Comparison of ENCODE assay signal across 18 mouse cellular contexts in the genomic region with DNA sequence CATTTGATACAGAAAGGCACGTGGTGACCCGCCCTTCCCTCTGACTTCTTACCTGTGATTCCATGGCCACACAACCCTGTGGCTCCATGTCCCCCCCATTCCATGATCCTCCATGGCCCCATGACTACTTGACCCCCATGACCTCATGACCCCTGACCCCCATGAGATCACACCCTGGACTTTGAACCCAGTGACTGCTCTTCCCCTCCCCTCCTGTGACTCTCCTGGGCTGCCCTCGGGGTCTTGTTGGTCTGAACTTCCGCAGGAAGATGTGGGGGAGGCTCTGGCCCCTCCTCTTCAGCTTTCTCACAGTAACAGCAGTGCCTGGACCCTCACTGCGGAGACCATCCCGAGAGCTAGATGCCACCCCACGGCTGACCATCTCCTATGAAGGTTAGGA. TPM values are rescaled to one million over a fixed set of nuclear protein-coding genes. Genes with fewer than 3 reads are reported as not detected.
DNase-seq lines count a peak whose midpoint lies in the region; ATAC-seq and TF ChIP-seq lines count a peak whose summit lies in the region.
"Had no signal": no experiment of that assay in that cellular context is flagged by ENCODE, and none has a peak within 500 bp of the region (broad histone marks: within the 10 kb centered on the region; RNA-seq: fewer than 3 reads in every experiment).

No protein-coding gene starts in this region.

- H3K9me3 ChIP-seq in heart, embryonic 10.5 days, result no peaks in the 10 kb centered on the region
- no peaks in the 10 kb centered on the region for H3K9me3 ChIP-seq in liver, embryonic 12.5 days (replicated peaks)
- H3K9me3 ChIP-seq: embryonic facial prominence, embryonic 12.5 days; heart, embryonic 13.5 days; stomach, embryonic 15.5 days had no signal

- H3K36me3 ChIP-seq in heart, embryonic 10.5 days, result 0 out of 2 replicates have a peak, but pooled peaks cover 5% of the 10 kb centered on the region
- H3K36me3 ChIP-seq in liver, adult 2 months (ENCODE audit: control insufficient read depth, insufficient read depth, low read length), result peaks cover 24% of the 10 kb centered on the region
- H3K36me3 ChIP-seq in liver, embryonic 12.5 days, result peaks cover 8% of the 10 kb centered on the region; the same call in 1 of the 2 replicates
- H3K36me3 ChIP-seq: heart, embryonic 13.5 days; stomach, embryonic 15.5 days had no signal

- peak overlapping the region; percentile 36; the same call in 1 of the 2 replicates for H3K27ac ChIP-seq in heart, embryonic 10.5 days
- H3K27ac ChIP-seq in liver, adult 2 months (replicated peaks; ENCODE audit: insufficient read depth, low read depth, low read length), result peak overlapping the region; percentile 99
- no peak overlapping the region for H3K27ac ChIP-seq in liver, embryonic 12.5 days
- H3K27ac ChIP-seq: heart, embryonic 13.5 days; liver, embryonic 14.5 days; stomach, embryonic 15.5 days had no signal

- no peak for ATAC-seq in liver, embryonic 12.5 days
- no peak for ATAC-seq in megakaryocyte-erythroid progenitor cell, adult 5-6 weeks (replicated peaks; ENCODE audit: low FRiP score, low TSS enrichment, poor library complexity, severe bottlenecking)

- intact Hi-C loops in heart, postnatal 10 days (cut with DNase I), result no loop called here

- no peak for TF ChIP-seq POLR2A in liver, adult 2 months (IDR thresholded peaks at IDR 0.05; ENCODE audit: extremely low read depth, insufficient read depth, low read length)

- 40% methylated on average over 7 of the region's 7 CpGs for WGBS in heart, embryonic 10.5 days
- 33% methylated on average over 7 of the region's 7 CpGs for WGBS in liver, adult 2 months
- 33% methylated on average over 7 of the region's 7 CpGs for WGBS in liver, embryonic 12.5 days (ENCODE audit: insufficient replicate concordance)

- 0 out of 2 replicates have a peak overlapping the region, but pooled peaks have one; percentile 20 for H3K9ac ChIP-seq in liver, adult 2 months (ENCODE audit: low read depth, low read length)
- no peak overlapping the region for H3K9ac ChIP-seq in liver, embryonic 12.5 days
- H3K9ac ChIP-seq: embryonic facial prominence, embryonic 12.5 days; heart, embryonic 13.5 days; liver, embryonic 14.5 days; stomach, embryonic 15.5 days had no signal

- no peak for DNase-seq in heart, embryonic 10.5 days (ENCODE audit: low spot score)
- no peak for DNase-seq in heart, postnatal 10 days
- DNase-seq in liver, adult 2 months (ENCODE audit: extremely low read depth, low read depth, low spot score), result peak; percentile 65
- DNase-seq in ZHBTc4 (ENCODE audit: low read depth, low spot score), result peak; percentile 25
- peak; percentile 23 for DNase-seq in thymus, postnatal 25 days
- DNase-seq in frontal cortex, adult 2 months (ENCODE audit: extremely low spot score in 1 of 2, low spot score in 1 of 2), result no peak
- DNase-seq: adrenal gland, postnatal 14 days; kidney, postnatal 14 days; lung, postnatal 10 days; right cerebral cortex, adult 18-20 months; spleen, adult 18-20 months had no signal

- 0 out of 2 replicates have a peak overlapping the region, but pooled peaks have one; percentile 22 for H3K4me3 ChIP-seq in heart, embryonic 10.5 days
- H3K4me3 ChIP-seq in liver, adult 2 months (ENCODE audit: insufficient read depth, low read depth, low read length), result no peak overlapping the region
- no peak overlapping the region for H3K4me3 ChIP-seq in liver, embryonic 12.5 days
- H3K4me3 ChIP-seq: embryonic facial prominence, embryonic 12.5 days; heart, embryonic 13.5 days; stomach, embryonic 15.5 days had no signal

- H3K79me2 ChIP-seq in liver, adult 2 months (ENCODE audit: control insufficient read depth, insufficient read depth, low read length), result peaks cover 3% of the 10 kb centered on the region; the same call in 1 of the 2 replicates

- H3K4me2 ChIP-seq in liver, embryonic 12.5 days, result no peak overlapping the region; the same call in 1 of the 2 replicates
- H3K4me2 ChIP-seq: embryonic facial prominence, embryonic 12.5 days; heart, embryonic 13.5 days; stomach, embryonic 15.5 days had no signal

- H3K27me3 ChIP-seq in heart, embryonic 10.5 days (ENCODE audit: insufficient read depth, poor library complexity, severe bottlenecking), result peaks cover 20% of the 10 kb centered on the region; the same call in 1 of the 2 replicates
- H3K27me3 ChIP-seq in liver, adult 2 months (ENCODE audit: control insufficient read depth, insufficient read depth, low read length), result no peaks in the 10 kb centered on the region
- H3K27me3 ChIP-seq in liver, embryonic 12.5 days (replicated peaks), result peaks cover 45% of the 10 kb centered on the region
- H3K27me3 ChIP-seq: embryonic facial prominence, embryonic 12.5 days; stomach, embryonic 15.5 days had no signal

- peaks cover 44% of the 10 kb centered on the region for H3K4me1 ChIP-seq in heart, embryonic 10.5 days
- H3K4me1 ChIP-seq in liver, adult 2 months (ENCODE audit: control insufficient read depth, insufficient read depth, low read length), result peaks cover 23% of the 10 kb centered on the region
- peaks cover 28% of the 10 kb centered on the region for H3K4me1 ChIP-seq in liver, embryonic 12.5 days

- no peak for TF ChIP-seq CTCF in liver, adult 2 months (IDR thresholded peaks at IDR 0.05; ENCODE audit: low read depth, low read length)

RNA-seq across cellular contexts. Expression of a gene that starts 3.3 kb away (rescaled TPM):
- 1.3 and 3.4 TPM in 2 replicates for polyA plus RNA-seq in heart, embryonic 10.5 days (2016; fragmentation: Nextera tagmentation; extraction: Ambion mirVana)
- 1 to 10 TPM; 1.1 TPM for total RNA-seq in heart, postnatal 10 days (2021)
- 58.5 and 79.0 TPM in 2 replicates for total RNA-seq in liver, adult 2 months (2014; rRNA removed)
- 413 and 566 TPM in 2 replicates for polyA plus RNA-seq in liver, adult 2 months (2012; rRNA removed)
- polyA plus RNA-seq in liver, embryonic 12.5 days (2016; fragmentation: Nextera tagmentation; extraction: Ambion mirVana), result 2.4 TPM in 2 replicates
- 52.4 and 53.9 TPM in 2 replicates for polyA plus RNA-seq in frontal cortex, adult 2 months (2012; rRNA removed)
- 1.4 TPM in 1 of 2 replicates, not detected in the other for total RNA-seq in megakaryocyte-erythroid progenitor cell, adult 5-6 weeks (2014; fragmentation: Nextera tagmentation)
- total RNA-seq in megakaryocyte-erythroid progenitor cell, adult 5-6 weeks (2017), result not detected in 2 replicates
- total RNA-seq: neutrophil, adult 5-6 weeks had no signal

RNA-seq across cellular contexts. Expression of a gene that starts 13.2 kb away (rescaled TPM):
- polyA plus RNA-seq in heart, embryonic 10.5 days (2016; fragmentation: Nextera tagmentation; extraction: Ambion mirVana), result 24.4 and 27.0 TPM in 2 replicates
- total RNA-seq in heart, postnatal 10 days (2021), result 10 to 100 TPM; 16.6 to 19.1 TPM
- 7.8 and 9.3 TPM in 2 replicates for total RNA-seq in liver, adult 2 months (2014; rRNA removed)
- 11.8 and 11.9 TPM in 2 replicates for polyA plus RNA-seq in liver, adult 2 months (2012; rRNA removed)
- polyA plus RNA-seq in liver, embryonic 12.5 days (2016; fragmentation: Nextera tagmentation; extraction: Ambion mirVana), result 18.5 and 20.9 TPM in 2 replicates
- 10.2 and 11.3 TPM in 2 replicates for polyA plus RNA-seq in frontal cortex, adult 2 months (2012; rRNA removed)
- 32.5 and 37.0 TPM in 2 replicates for total RNA-seq in megakaryocyte-erythroid progenitor cell, adult 5-6 weeks (2014; fragmentation: Nextera tagmentation)
- 27.1 and 32.6 TPM in 2 replicates for total RNA-seq in megakaryocyte-erythroid progenitor cell, adult 5-6 weeks (2017)

RNA-seq across cellular contexts. Expression of a gene that starts 14.0 kb away (rescaled TPM):
- 63.8 and 66.3 TPM in 2 replicates for polyA plus RNA-seq in heart, embryonic 10.5 days (2016; fragmentation: Nextera tagmentation; extraction: Ambion mirVana)
- total RNA-seq in heart, postnatal 10 days (2021), result 10 to 100 TPM; 49.1 to 51.6 TPM
- 26.6 and 32.3 TPM in 2 replicates for total RNA-seq in liver, adult 2 months (2014; rRNA removed)
- polyA plus RNA-seq in liver, adult 2 months (2012; rRNA removed), result 76.2 and 80.0 TPM in 2 replicates
- 45.8 and 47.6 TPM in 2 replicates for polyA plus RNA-seq in liver, embryonic 12.5 days (2016; fragmentation: Nextera tagmentation; extraction: Ambion mirVana)
- 73.3 and 80.2 TPM in 2 replicates for polyA plus RNA-seq in frontal cortex, adult 2 months (2012; rRNA removed)
- 32.2 and 48.4 TPM in 2 replicates for total RNA-seq in megakaryocyte-erythroid progenitor cell, adult 5-6 weeks (2014; fragmentation: Nextera tagmentation)
- total RNA-seq in megakaryocyte-erythroid progenitor cell, adult 5-6 weeks (2017), result 26.3 and 29.0 TPM in 2 replicates

RNA-seq across cellular contexts. Expression of a gene that starts 22.0 kb away (rescaled TPM):
- polyA plus RNA-seq in heart, embryonic 10.5 days (2016; fragmentation: Nextera tagmentation; extraction: Ambion mirVana), result 47.5 and 61.4 TPM in 2 replicates
- total RNA-seq in heart, postnatal 10 days (2021), result 10 to 100 TPM; 60.9 to 77.8 TPM
- total RNA-seq in liver, adult 2 months (2014; rRNA removed), result 3.4 and 4.6 TPM in 2 replicates
- polyA plus RNA-seq in liver, adult 2 months (2012; rRNA removed), result 14.2 and 14.3 TPM in 2 replicates
- 18.3 and 19.6 TPM in 2 replicates for polyA plus RNA-seq in liver, embryonic 12.5 days (2016; fragmentation: Nextera tagmentation; extraction: Ambion mirVana)
- polyA plus RNA-seq in frontal cortex, adult 2 months (2012; rRNA removed), result 34.7 and 37.1 TPM in 2 replicates
- 9.0 and 10.2 TPM in 2 replicates for total RNA-seq in megakaryocyte-erythroid progenitor cell, adult 5-6 weeks (2014; fragmentation: Nextera tagmentation)
- total RNA-seq in megakaryocyte-erythroid progenitor cell, adult 5-6 weeks (2017), result 7.8 and 7.9 TPM in 2 replicates

RNA-seq across cellular contexts. Expression of a gene that starts 53.3 kb away (rescaled TPM):
- polyA plus RNA-seq in heart, embryonic 10.5 days (2016; fragmentation: Nextera tagmentation; extraction: Ambion mirVana), result 0.34 and 0.55 TPM in 2 replicates
- total RNA-seq in heart, postnatal 10 days (2021), result under 1 TPM in 1 of 2 experiments, not detected in 1; 0.22 TPM
- not detected in 2 replicates for total RNA-seq in liver, adult 2 months (2014; rRNA removed)
- 0.06 TPM in 1 of 2 replicates, not detected in the other for polyA plus RNA-seq in liver, adult 2 months (2012; rRNA removed)
- polyA plus RNA-seq in liver, embryonic 12.5 days (2016; fragmentation: Nextera tagmentation; extraction: Ambion mirVana), result not detected in 2 replicates
- 7.6 and 7.7 TPM in 2 replicates for polyA plus RNA-seq in frontal cortex, adult 2 months (2012; rRNA removed)
- total RNA-seq in megakaryocyte-erythroid progenitor cell, adult 5-6 weeks (2014; fragmentation: Nextera tagmentation), result not detected in 2 replicates
- total RNA-seq in megakaryocyte-erythroid progenitor cell, adult 5-6 weeks (2017), result not detected in 2 replicates
- total RNA-seq: adrenal gland, postnatal 14 days; neutrophil, adult 5-6 weeks had no signal
- polyA plus RNA-seq: heart, embryonic 13.5 days had no signal

Comparison
In these comparisons a context has a peak if more than half of its experiments do, and no peak if none do; other contexts are left out.
1. RNA of a gene that starts 3.3 kb away (polyA plus RNA-seq): 413 to 566 TPM in liver, adult 2 months and 52.4 to 53.9 TPM in frontal cortex, adult 2 months; 1.3 to 3.4 TPM in heart, embryonic 10.5 days and 2.4 TPM in liver, embryonic 12.5 days; every median in the first group is over 10 times any median in the second.
2. DNase-seq: peak in liver, adult 2 months (single experiment), ZHBTc4 (single experiment) and thymus, postnatal 25 days (single experiment); none in heart, embryonic 10.5 days (single experiment), heart, postnatal 10 days (0 of 2) and frontal cortex, adult 2 months (0 of 2).